Mouse (Mus musculus) liver, adult (tissue): ENCODE results near the gene Gm49721.
"Not testable (repeated sequence)": the region's sequence is repeated elsewhere in the genome, so short reads cannot be mapped to it uniquely, and the experiment has no call there.

Experiments used
- GATA4 ChIP-seq: IDR thresholded peaks from 2 replicates; pipeline ENCODE4 v1.6.1; 2014; ENCODE audit warnings: mild to moderate bottlenecking, low read length; ENCODE audit not compliant: insufficient replicate concordance

Gene Gm49721

GRCm38 (mm10) chr17:6978287-6979248 lies at the start of gene Gm49721:
TSS of gene Gm49721 (plus strand) at chr17:6978904.
- TF ChIP-seq GATA4, result not testable (repeated sequence)

GRCm38 (mm10) chr17:6947984-6948768 lies 30.5 kb upstream of the Gm49721 start, which contains the start of gene Rsph3b:
TSS of gene Rsph3b (minus strand) at chr17:6948682.
- not testable (repeated sequence) for TF ChIP-seq GATA4

- not testable (repeated sequence) for TF ChIP-seq GATA4
These were observed 17.9 kb upstream of the Gm49721 start, which contains the start of gene Tagap1 for GRCm38 (mm10) chr17:6960776-6961175. TSS of gene Tagap1 (minus strand) at chr17:6961156.

GRCm38 (mm10) chr17:6970334-6970733 lies 8.4 kb upstream of the Gm49721 start, which contains the start of gene Rnaset2b:
TSS of gene Rnaset2b (plus strand) at chr17:6970634.
- not testable (repeated sequence) for TF ChIP-seq GATA4

- not testable (repeated sequence) for TF ChIP-seq GATA4
These were observed 46.6 kb downstream of the Gm49721 start, which contains the start of gene Gm1604a for GRCm38 (mm10) chr17:7025257-7025656. TSS of gene Gm1604a (plus strand) at chr17:7025568.
